Mouse (Mus musculus): ENCODE data around the gene Olfr1111.
"Not testable (repeated sequence)": the region's sequence is repeated elsewhere in the genome, so short reads cannot be mapped to it uniquely, and the experiment has no call there.

Olfr1111 gene

DNA sequence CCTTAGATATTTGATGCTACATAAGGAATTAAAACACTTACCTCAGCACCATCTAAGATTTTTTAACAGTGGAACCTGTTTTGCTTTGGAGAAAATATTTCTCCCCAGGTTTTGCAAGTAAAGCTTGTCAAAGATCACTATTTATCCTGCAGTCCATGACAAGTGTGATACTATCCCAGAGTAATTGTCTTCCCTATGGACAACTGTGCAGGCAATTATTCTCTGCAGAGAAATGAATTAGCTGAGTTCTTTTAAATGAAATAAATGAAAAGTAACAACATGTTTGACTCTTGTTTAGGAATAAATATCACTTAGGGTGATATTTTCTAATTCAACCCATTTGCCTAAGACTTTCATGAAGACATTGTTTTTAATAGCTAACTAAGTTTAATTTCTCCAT is at the start of gene Olfr1111:
Olfr1111 (minus strand) TSS at position 101 of the 400 bp plus-strand sequence.
- no peak for DNase-seq (ENCODE audit: low spot score in 2 of 2)

DNA sequence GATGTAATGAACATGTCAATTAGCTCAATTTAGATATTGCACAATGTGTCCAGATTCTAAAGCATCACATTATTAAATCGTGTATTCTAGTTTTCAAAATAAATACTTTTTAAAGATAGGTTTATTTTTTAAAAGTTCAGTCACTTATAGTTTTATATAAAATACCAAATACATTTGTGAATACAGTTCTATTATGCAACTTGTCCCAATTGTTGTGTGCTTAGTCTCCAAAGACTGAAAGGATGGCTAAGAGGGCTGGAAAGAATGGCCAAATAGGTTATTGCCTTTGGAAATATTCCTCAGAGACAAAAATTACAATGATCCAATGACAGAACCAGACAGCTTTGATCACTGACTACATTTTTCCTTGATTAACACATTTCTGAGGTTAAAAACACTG is 35.1 kb upstream of the Olfr1111 start, which contains the start of gene Olfr1112:
Olfr1112 (plus strand) TSS at position 301 of the 400 bp plus-strand sequence.
- no peak for DNase-seq (ENCODE audit: low spot score in 2 of 2)

DNA sequence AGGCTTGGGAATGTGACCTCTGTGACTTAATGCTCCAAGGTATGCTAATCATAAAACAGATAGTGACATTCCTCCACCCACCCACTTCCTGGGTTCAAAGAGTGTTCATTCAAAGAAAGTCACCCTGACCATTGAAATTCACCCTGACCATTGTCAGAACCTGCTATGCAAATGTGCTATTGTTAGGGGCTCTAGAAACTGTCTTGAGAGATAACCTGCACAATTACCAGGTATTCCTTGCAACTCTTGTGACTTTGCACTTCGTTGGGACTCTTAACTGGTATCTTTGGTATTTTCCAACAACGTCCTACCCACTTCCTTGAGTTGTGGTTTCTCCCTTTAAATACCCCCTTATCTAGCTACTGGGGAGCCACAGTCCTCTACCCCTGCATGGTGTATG is 15.3 kb upstream of the Olfr1111 start:
- not testable (repeated sequence) for DNase-seq (ENCODE audit: low spot score in 2 of 2)

DNA sequence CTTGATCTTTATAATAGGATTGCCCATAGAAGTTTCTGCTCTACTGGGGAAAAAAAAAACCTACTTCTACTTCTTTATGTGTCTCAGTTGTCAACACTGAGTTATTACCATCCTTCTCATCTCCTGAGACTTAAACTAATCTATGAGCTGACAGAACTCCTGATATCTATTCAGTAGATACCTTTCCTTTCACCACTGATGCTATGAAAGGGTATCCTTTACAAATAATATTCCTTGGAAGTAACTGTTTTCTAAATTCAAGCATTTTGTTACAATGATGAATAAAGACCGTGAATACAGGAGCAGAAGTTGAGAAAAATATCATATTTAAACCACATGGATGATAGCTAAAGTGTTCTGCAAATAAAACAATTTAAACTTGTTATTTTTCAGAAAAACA is 12.2 kb downstream of the Olfr1111 start, which contains the start of gene Olfr1110:
Olfr1110 (minus strand) TSS at position 101 of the 400 bp plus-strand sequence.
- DNase-seq (ENCODE audit: low spot score in 2 of 2), result no peak

DNA sequence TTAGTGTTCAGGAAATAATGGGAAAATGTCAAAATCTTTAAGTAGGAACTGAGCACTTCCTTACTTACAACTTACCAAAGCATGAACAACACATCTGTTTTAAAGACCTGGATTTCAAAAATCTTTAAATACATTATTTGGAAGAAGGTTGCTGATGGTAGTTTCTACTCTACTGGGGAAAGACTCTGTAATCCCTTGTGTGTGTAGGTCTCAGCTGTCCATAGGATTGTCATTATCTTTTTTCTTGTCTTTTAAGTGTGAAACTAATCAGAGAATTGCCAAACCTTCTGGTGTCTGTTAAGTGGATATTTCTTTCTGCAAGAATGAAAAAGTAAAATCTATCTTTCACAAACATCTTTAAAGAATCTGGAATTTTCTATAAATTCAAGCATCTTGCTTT is 38.0 kb downstream of the Olfr1111 start, which contains the start of gene Olfr259:
Olfr259 (minus strand) TSS at position 101 of the 400 bp plus-strand sequence.
- no peak for DNase-seq (ENCODE audit: low spot score in 2 of 2)
